Mouse (Mus musculus) T-helper 1 cell (primary cell): ENCODE results near the gene Il1rl1.

ENCODE experiments used
- in situ Hi-C: fragments of 300-600 bp; cut with MboI, MseI; formaldehyde crosslinking; loops from one replicate; pipeline ENCODE4 v1.15.1; 2025; ENCODE audit warnings: high pct_unique_total_duplicates

Il1rl1 gene

DNA sequence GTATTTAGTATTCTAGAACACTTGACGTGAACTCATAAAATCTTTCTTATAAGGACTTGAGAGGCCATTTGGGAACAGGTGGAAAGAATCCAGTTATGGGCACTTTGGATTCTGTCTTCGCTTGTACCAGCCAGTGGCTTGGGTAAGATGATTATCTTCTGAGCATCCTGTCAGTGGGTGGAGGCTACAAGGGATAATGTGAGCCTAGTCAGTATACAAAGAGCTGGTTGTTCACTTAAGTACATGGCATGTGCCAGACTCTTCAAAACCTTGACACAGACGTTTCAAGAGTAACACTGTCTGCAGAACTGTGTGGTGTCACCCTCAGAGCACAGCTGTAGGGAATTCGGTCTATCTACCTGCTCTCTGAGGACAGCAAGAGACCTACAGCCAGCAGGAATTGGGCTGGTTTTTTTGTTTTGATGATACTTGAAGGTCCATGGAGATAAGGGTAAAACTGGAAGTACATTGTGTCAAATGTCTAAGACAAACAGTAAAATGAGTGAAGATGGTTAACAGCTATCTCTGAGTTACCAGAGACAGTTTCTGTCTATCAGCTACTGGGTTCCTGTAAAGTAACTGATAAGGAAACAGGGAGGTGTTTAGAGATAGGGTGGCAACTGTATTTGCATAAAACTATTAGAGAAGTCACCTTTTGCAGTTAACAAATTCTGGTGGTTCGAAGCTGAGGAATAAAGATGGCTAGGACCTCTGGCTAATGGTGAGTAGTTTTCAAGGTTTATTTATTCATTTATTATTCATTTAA is at the start of gene Il1rl1:
Il1rl1 (plus strand) TSS at position 661 of the 766 bp plus-strand sequence.
- in situ Hi-C loops = no loop called here

DNA sequence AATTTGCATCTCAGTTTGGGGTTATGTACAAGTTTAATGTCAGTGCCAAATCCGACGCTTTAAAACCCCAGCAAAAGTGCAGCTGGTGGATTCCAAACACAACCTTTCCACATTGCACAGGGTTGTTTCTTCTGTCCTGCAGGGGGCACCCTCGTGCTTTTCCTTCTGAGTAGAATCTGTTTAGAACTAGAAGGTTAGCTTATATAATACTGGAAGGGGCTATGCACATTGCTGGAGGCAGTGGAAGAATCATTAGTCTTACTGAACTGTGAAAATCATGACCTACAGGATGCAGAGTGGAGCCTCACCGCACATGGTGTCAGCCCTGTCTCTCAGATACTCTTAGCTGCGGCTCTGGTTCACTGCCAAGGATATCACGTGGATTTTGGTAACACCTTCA is 49.3 kb upstream of the Il1rl1 start:
- in situ Hi-C loops = loop anchor here (5.0 kb wide), 3 partner anchors 82 to 272 kb away; no protein-coding TSS in a partner anchor

DNA sequence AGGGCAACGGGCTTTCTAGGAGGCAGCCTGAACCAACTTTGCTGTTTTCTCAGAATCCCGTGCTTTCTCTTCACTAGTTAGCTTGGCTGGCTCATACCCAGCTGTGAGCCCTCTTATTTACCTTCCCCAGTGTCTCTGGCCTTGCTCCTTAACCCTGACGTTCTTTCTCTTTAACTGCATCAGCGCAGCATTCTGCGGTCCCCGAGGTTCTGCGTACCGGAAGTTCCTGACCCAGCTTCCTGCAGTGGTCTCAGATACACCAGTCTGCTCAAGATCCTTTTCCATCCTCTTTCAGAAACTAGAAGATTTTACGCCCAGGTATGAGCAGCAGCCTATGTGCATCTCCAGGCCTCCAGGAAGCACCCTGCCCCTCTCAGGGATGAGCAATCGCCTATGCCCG is 48.4 kb upstream of the Il1rl1 start:
- in situ Hi-C loops = loop anchor here (5.0 kb wide), 3 partner anchors 81 to 271 kb away; no protein-coding TSS in a partner anchor

DNA sequence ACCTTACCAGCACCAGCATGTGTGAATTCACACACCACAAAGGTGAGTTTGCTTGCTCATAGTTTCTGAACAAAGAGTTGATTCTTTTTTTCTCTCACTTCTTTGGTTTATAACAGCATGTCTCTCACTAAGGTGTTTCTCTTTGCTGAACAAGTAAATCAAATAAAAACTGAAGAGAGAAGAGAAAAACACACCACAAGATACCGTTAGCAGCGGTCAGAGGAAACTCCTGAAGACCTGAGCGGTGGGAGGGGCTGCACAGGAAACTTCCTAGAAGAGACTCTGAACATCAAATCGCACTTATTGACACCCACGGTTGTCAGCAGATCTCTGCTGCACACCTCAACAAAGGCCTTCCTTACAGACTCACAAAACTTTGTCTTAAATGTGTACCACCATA is 46.5 kb upstream of the Il1rl1 start:
- in situ Hi-C loops = loop anchor here (5.0 kb wide), 3 partner anchors 79 to 269 kb away; no protein-coding TSS in a partner anchor

DNA sequence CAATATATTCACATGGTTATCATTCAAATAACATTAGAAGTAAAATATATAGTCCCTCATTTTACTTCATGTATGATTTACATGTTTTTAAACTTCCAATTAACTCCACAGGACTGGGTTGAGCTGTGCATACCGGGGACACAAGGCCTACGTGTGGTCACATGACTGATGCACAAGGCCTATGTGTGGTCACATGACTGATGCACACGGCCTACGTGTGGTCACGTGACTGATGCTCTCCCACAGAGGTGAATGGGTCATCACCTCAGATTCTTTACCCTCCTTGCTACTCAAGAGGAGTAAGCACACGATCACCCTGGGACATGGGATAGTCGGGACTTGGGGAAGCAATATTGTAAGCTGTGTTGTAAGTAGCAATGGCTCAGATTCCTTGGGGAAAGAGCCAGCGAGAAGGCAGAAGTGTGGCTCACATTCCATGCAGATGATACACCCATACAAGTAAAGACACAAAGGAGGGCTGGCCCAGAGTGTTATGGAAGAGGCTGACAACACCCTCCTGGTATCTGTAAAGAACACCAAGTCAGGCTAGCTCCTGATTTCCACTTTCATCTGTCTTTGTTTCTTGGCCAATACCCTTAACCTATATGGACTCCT is 44.3 kb upstream of the Il1rl1 start:
- in situ Hi-C loops = loop anchor here (5.0 kb wide), 3 partner anchors 77 to 267 kb away; no protein-coding TSS in a partner anchor

DNA sequence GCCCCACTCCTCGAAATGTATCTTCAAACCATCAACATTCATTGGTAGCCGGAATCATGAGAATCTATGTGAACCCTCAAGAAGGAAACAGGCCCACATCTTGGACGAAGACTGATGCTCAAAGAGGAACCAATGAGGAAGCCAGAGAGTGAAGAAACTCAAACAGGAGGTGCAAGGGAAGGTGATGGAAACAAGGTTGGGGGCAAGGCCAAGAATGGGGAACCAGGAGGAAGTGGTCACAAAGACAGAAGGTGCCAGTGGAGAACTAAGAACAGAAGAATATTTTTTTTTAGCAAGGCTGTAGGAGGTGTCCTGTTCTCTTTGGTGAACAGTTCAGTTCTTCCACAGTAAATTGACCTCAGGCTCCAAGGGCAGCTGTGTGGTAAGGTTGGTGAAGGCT is 38.0 kb upstream of the Il1rl1 start:
- in situ Hi-C loops = no loop called here

DNA sequence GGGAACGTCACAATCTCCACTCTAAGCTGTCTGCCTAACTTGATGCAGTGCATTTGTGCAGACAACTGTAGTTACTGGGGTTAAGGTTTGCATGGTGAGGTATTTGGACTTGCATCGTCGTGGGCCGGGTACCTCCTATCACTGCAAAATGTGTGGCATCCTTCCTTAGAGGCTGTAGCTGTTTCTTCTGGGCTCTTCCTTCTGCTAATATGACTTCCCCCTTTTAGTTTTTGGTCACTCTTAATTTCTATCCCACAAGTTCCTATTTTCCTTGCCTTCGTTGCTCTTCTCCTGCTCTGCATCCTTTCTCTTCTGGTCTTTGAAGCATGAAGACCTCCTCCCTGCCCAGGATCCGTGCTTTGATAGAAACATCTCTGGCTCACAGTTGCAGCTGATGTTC is 36.8 kb upstream of the Il1rl1 start:
- in situ Hi-C loops = no loop called here

DNA sequence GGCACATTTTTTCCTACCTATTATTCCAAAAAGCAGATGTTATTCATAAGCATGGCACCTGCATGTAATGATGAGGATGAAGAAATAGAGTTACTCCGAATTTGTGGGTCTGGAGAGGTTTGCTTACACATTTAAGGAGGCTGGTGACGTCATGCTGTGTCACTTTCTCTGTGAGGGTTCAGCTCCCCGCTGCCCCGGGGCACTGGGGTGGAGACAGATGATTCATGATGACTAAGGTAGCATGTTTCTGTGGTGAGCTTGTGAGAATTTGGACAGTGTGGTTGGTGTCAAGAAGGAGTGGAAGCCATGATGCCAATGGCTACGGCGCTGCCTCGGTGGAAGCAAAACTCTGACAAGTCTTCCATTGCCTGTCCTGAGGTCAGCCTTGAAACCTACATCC is 36.2 kb upstream of the Il1rl1 start:
- in situ Hi-C loops = no loop called here

DNA sequence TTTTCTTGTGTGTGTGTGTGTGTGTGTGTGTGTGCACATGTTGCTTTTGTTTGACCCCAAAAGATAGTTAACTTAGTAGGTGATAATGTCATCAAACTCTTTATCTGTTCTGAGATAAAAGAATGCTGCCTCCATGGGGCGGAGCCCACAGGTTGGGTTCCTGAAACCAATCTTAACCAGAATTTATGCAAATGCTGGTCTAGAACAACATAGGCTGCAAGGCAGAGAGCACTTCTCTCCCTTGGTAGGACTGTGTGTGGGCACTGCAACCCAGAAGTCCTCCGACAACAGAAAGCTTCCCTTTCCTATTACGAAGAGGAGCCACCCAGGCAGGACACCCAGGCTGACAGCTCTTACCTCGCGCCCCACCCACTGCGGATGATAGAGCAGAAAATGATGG is 29.7 kb upstream of the Il1rl1 start:
- in situ Hi-C loops = no loop called here

DNA sequence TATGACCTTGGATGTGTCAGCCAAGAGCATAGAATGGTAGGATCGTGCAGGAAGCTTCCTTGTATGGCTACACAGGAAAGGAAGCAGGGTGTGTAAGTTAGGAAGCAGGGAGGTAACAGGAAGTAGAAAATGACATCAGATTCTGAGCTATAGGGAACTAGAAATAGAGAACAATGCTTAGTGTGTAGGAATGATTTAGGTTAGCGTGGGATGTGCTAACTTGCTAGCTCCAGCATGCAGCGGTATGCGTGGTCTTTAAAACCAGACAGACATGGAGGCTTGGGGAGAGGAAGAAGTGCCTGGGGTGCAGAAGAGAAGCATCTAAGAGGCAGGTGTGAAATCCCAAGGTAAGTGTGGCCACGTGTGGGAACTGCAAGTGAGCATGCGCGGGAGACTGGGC is 24.7 kb upstream of the Il1rl1 start:
- in situ Hi-C loops = no loop called here

DNA sequence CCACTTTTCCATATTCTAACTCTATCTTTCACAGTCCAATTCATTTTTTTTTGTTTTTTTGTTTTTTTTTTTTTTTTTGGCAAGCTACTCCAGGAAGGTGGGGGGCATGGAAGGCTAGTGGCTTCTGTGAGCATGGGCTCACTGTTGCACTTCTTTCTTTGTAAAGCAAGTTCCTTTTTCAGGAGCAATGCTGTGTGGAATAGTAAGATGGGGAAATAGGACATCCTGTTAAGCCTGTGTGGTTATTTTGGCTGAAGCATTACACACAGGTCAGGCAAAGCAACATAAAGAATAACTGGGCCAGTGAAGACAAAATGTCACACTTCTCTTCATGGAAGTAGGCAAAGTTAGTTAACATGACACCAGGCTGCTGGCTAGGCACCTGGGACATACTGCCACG is 19.5 kb upstream of the Il1rl1 start:
- in situ Hi-C loops = no loop called here

DNA sequence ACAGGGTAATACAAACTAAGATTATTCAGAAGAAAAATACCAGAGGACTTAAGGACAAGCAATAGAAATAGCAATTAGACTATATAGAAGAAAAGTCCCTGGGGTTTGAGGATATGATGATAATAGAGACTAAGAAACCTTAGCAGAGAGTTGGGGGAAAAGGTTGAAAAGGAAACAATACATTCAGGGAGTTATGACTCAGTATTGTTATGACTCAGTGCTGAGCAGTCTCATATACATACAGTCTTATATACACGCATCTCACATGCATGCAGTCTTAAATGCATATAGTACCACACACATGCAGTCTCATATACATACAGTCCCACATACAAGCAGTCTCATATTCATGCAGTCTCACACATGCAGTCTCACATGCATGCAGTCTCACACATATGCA is 16.3 kb upstream of the Il1rl1 start:
- in situ Hi-C loops = no loop called here

DNA sequence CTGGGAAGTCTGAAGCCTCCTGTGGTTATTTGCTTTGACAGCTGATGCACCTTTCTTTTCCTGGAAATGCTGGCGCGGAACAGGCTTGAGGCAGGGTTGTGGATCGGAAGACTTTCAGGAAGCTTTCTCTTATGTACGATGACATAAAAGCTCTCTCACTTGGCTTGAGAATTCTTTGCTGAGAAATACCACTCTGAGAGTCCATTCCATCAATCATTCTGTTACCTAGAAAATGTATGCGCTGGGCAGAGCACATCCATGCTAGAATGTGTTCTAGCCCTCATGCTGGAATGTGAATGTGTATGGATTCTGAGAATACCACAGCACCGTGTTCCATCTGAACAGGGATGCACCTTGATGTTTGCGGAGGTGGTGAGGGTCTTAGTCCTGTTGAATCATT is 15.1 kb upstream of the Il1rl1 start:
- in situ Hi-C loops = no loop called here

DNA sequence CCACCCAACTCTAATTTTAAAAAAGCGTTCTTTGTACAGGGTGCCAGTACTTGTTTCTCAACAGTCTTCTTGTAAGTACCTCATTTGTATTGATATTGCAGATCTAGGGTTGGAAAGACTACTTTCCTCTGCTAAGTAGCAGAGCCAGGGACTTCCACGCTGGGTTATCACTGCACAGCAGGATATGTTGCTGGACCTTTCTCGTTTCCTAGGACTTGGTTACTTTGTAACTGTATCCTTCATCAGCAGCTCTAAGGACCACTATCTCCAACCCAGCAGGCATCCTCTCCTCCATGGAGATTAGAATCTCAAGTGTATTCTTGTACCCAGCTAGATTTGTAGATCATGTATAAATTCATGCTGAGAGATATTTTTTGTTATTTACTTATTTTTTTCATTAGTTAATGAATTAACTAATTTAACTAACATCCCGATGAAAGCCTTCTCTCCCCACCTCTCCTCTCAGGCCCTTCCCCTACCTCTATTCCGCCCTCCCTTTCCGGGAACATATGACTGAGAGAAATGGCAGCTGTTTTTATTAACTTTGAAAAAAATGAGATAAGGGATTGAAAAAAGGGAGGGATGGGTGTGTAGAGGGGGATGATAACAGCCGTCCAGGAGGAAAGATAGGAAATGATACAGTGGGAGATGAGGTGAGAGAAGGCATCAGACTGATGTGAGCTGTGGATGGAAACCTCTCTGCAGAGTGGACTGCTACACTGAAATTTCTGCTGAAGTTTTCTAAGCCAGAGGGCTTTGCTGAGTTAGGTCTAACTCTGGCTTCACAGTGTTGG is 14.3 kb upstream of the Il1rl1 start:
- in situ Hi-C loops = no loop called here

DNA sequence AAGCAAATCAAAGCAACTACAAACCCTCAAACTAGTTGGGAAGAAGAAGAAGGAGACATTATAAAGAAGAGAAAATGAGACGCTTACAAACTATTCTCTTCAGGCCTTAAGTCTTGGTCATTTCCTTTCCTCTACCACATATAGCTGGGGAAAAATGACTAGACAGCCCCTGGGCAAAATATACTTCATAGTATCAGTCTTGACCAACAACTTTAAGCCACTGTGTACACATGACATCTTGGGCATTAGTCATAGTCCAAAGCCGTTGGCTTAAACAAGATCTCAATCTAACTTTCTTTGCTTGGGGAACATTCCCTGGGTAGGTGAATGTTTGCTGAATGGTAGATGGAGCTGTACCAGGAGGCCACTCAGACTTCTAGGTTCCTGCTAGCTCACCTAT is 12.3 kb upstream of the Il1rl1 start:
- in situ Hi-C loops = no loop called here

DNA sequence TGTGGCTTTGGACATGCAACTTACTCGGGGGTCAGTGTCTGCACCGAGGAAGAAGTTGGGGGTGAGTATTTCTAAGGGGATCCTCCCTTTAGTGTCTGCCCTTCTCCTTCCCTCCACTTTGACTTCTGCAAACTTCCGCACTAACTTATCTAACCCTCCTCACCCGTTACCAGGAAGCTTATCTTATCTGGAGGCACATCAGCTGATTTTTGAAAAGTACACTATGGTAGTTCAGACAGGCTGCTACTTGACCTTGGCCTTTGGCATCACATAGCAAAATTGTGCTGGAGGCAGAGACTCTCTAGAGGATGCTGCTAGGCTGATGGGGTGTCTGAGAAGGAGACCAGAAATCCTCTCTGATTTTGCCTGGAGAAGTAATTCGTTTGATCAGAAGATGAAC is 10.9 kb upstream of the Il1rl1 start:
- in situ Hi-C loops = no loop called here

DNA sequence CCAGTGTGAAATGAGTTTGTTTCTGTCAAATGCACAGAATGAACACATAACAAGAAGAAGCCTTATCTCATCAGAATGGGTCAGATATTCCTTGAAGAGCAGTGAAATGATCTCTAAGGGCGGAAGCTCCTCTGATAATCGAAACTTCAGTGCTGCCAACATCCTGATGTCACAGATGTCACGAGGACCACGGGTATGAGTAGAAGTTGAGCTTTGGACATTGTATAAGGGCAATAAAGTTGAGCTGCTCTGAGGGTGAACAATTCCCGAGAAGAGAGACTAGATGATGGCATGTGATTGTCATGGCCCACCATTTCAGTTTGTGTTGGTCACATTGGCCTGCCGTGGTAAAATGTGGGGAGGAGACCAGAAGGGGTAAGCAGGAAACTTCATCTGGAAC is 5.5 kb upstream of the Il1rl1 start:
- in situ Hi-C loops = no loop called here

DNA sequence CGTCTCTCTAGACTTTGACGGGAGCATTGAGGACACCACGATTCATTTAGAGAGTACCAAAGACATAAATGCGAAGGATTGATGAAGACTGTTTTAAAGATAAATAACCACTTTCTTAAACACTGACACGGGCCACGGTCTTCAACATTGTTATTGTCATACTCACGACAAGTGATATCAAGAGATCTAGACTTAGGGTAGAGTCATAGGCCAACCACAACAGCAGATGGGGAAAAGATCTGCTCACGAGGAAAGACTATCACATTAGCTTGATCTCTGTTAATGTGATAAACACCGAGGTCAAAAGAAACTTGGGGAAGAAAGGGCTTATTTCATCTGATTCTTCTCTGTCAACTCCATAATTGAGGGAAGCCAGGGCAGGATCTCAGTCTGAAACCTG is 2.1 kb upstream of the Il1rl1 start:
- in situ Hi-C loops = no loop called here

DNA sequence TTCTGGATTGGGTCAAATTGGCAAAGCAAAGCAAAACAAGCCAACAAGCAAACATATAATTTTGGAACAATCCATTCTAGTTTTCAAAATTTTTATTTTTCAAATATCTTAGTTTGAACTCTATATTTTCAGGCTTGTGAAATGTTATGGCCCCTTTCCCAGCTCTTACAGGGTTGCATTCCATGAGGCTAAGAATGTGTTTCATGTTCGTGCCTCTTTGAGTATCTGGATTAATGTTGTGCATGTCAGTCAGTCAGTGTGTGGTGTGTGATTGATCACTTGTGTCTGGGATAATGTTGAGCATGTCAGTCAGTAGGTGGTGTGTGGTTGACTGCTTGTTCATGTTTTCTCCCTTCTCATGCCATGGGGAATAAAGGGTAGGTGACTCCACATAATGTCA is 1.5 kb upstream of the Il1rl1 start:
- in situ Hi-C loops = no loop called here

DNA sequence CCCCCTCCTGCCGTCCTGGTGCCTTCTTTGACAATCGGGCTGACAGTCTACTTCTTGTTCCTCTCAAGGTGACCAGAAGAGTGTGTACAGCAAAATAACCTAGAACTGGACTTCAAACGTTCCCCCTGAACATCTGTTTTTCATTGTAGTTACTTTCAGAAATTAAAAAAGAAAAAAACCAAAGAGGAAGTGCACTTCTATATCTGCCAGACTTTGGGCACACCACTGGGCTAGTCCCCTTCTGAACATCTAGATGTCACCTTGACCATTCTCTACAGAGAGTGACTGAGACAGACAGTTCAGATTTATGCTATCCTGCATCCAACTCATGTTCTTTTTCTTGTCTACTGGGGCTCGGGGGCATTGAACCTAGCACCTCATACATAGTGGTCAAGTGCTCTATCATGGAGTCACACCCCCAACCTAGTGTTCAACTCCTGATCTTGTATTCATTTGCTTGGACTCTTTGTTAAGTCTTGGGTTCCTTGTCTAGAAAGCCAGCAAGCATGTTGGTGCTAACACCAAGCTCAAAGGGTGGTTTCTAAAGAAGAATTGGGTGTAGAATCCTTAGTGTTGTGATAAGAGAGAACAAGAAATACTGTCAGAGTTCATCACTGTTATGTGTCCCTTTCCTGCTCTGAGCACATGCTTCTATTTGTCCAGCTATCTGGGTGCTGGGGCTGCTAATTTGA is 919 bp downstream of the Il1rl1 start:
- in situ Hi-C loops = no loop called here

DNA sequence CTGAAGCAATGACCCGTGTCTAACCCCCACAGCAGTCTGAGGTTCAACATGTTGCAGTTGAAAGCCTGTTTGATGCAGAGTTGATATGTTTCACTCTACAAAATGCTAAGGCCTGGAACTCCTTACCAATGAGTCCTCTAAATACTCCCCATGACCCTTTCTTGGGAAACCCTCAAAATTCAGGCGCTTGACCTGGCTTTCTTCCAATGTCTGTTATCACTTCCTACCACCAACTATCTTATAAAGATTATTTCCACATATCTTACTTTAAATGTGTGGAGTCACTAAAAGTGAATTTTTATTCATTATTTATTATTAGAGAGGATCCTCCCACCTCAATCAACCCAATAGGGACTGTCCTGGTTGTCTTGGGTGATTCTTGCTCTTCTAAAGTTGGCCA is 2.8 kb downstream of the Il1rl1 start:
- in situ Hi-C loops = no loop called here

DNA sequence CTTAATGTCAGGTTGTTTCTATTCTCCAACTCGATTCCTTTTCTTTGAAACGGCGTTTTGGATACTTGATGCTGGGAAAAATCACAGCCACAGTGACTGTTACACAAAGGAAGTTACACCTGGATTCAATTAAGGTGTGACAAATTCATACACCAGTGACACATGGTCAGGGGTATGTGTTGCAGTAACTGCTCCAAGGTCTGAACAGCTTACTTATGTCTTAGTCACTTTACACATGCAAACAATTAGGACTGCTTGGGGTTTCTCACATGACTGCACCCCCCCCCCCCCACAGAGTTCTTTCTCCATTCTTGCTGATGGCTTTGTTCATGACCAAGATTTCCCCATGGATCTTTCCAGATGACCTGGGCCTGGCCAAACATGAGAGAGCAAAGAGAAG is 6.6 kb downstream of the Il1rl1 start:
- in situ Hi-C loops = no loop called here
